Mouse (Mus musculus) left cerebral cortex, postnatal 14 days (tissue): ENCODE results near the gene Fam69a. TPM values are rescaled to one million over a fixed set of nuclear protein-coding genes. Genes with fewer than 3 reads are reported as not detected.
A peak's percentile ranks its signal among the peaks of the same experiment; 100 is the strongest.
"Not testable (repeated sequence)": the region's sequence is repeated elsewhere in the genome, so short reads cannot be mapped to it uniquely, and the experiment has no call there.

ENCODE experiments used
- DNase-seq, 2 experiments: peaks; one replicate each; pipeline ENCODE4 v3.0.0; 2021 to 2022; ENCODE audit warnings: low spot score in 2 of 2, mixed read lengths in 1 of 2
- intact Hi-C: fragments of 180-260 bp; cut with DNase I; formaldehyde crosslinking; loops from one replicate; pipeline ENCODE4 v1.15.1; 2025
- total RNA-seq, 2 experiments: library from RNA; stranded (reverse); gene quantifications; 2 replicates each; pipeline ENCODE4 v1.2.3; 2021

Gene Fam69a
- total RNA-seq, 2 experiments from 2014 or later = 42.3 to 47.3 TPM

- intact Hi-C loops = no loop called here
- DNase-seq = no peak
Observed at GRCm38 (mm10) chr5:107924564-107924963, 62.3 kb downstream of the Fam69a start.

GRCm38 (mm10) chr5:107922836-107923235, 64.0 kb downstream of the Fam69a start:
- intact Hi-C loops = no loop called here
- no peak for DNase-seq

GRCm38 (mm10) chr5:107921400-107922252, 65.3 kb downstream of the Fam69a start:
- peak; percentile 75 to 83 for DNase-seq
- intact Hi-C loops = loop anchor here (2.0 kb wide), 1 partner anchor 65 kb away; the partner anchor contains the start of gene Fam69a

- intact Hi-C loops = no loop called here
- no peak for DNase-seq
Observed at GRCm38 (mm10) chr5:107915280-107915679, 71.6 kb downstream of the Fam69a start.

- intact Hi-C loops = no loop called here
Observed at GRCm38 (mm10) chr5:107911012-107911411, 75.9 kb downstream of the Fam69a start.

GRCm38 (mm10) chr5:107910084-107910616, 76.7 kb downstream of the Fam69a start:
- intact Hi-C loops = no loop called here
- DNase-seq = no peak

More at GRCm38 (mm10) chr5:107911012-107911411, 75.9 kb downstream of the Fam69a start:
- DNase-seq = no peak

- DNase-seq = no peak
- intact Hi-C loops = no loop called here
Observed at GRCm38 (mm10) chr5:107909668-107910067, 77.2 kb downstream of the Fam69a start.

- intact Hi-C loops = no loop called here
- no peak for DNase-seq
Observed at GRCm38 (mm10) chr5:107908514-107909110, 78.3 kb downstream of the Fam69a start.

- no peak for DNase-seq
- intact Hi-C loops = loop anchor here (5.0 kb wide), 1 partner anchor 37 kb away; no protein-coding TSS in a partner anchor
Observed at GRCm38 (mm10) chr5:107904325-107904724, 82.6 kb downstream of the Fam69a start.

GRCm38 (mm10) chr5:107901014-107901615, 85.8 kb downstream of the Fam69a start:
- intact Hi-C loops = loop anchor here (5.0 kb wide), 1 partner anchor 34 kb away; no protein-coding TSS in a partner anchor
- DNase-seq = peak in 1 of 2 experiments; percentile 47

- peak; percentile 97 to 99 for DNase-seq
- intact Hi-C loops = loop anchor here (5.0 kb wide), 1 partner anchor 33 kb away; no protein-coding TSS in a partner anchor
Observed at GRCm38 (mm10) chr5:107900206-107901013, 86.5 kb downstream of the Fam69a start, which contains the start of gene Rpl5. Gene Rpl5, plus strand, starts transcription at chr5:107900502.

GRCm38 (mm10) chr5:107896265-107896664, 90.6 kb downstream of the Fam69a start:
- DNase-seq = no peak
- intact Hi-C loops = loop anchor here (10.0 kb wide), 1 partner anchor 291 kb away; no protein-coding TSS in a partner anchor

GRCm38 (mm10) chr5:107894676-107895075, 92.2 kb downstream of the Fam69a start:
- DNase-seq = no peak
- intact Hi-C loops = loop anchor here (10.0 kb wide), 1 partner anchor 290 kb away; no protein-coding TSS in a partner anchor

GRCm38 (mm10) chr5:107891515-107891914, 95.4 kb downstream of the Fam69a start:
- intact Hi-C loops = loop anchor here (10.0 kb wide), 1 partner anchor 287 kb away; no protein-coding TSS in a partner anchor
- DNase-seq = not testable (repeated sequence)

GRCm38 (mm10) chr5:107889994-107890888, 96.6 kb downstream of the Fam69a start:
- intact Hi-C loops = loop anchor here (10.0 kb wide), 1 partner anchor 285 kb away; no protein-coding TSS in a partner anchor
- no peak for DNase-seq

GRCm38 (mm10) chr5:107880710-107881109, 106.2 kb downstream of the Fam69a start:
- intact Hi-C loops = no loop called here
- no peak for DNase-seq

GRCm38 (mm10) chr5:107877053-107877452, 109.8 kb downstream of the Fam69a start:
- intact Hi-C loops = no loop called here
- DNase-seq = no peak

GRCm38 (mm10) chr5:107875261-107875611, 111.6 kb downstream of the Fam69a start:
- DNase-seq = no peak
- intact Hi-C loops = no loop called here
